Mouse (Mus musculus) C2C12 (cell line): Measurements from ENCODE around the gene Npy5r.

ENCODE experiments used
- CTCF ChIP-seq: IDR thresholded peaks from one replicate; pipeline ENCODE4 v1.5.1; 2011; ENCODE audit not compliant: control insufficient read depth, insufficient read depth, insufficient read length
- MYOD1 ChIP-seq: IDR thresholded peaks from one replicate; pipeline ENCODE4 v1.6.1; 2011; ENCODE audit warnings: low read depth; ENCODE audit not compliant: control insufficient read depth, insufficient read length
- MYOG ChIP-seq: IDR thresholded peaks from one replicate; pipeline ENCODE4 v1.6.1; 2011; ENCODE audit not compliant: control insufficient read depth, insufficient read length; ENCODE audit errors: extremely low read depth
- USF1 ChIP-seq: IDR thresholded peaks from one replicate; pipeline ENCODE4 v1.6.1; 2011; ENCODE audit warnings: low read depth, mild to moderate bottlenecking, control low read depth, moderate library complexity

DNA sequence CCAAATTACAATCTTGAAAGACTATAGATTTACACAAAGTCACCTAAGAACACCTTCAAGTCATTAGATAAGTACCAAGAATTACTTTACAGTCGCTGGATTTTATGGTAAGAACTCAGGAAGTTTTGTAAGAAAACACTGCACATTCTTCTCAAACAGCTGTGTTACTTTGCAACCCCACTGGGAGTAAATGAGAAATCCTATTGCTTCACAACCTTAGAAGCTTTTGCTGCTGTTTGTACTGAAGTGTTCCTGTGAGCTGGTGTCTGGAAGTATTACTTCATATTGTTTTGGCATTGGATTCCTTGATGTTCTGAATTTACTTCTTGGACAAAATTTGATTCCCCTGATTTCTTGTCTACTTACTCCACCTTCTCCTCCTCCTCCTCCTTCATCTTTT lies 57.2 kb downstream of the Npy5r start:
- TF ChIP-seq CTCF (no peak), USF1 (no peak), MYOD1 (no peak), MYOG (no peak)
